Mouse (Mus musculus): ENCODE results near the gene Gm49380. TPM values are rescaled to one million over a fixed set of nuclear protein-coding genes. Genes with fewer than 3 reads are reported as not detected.

Gene Gm49380
- polyA plus RNA-seq, 1 experiment: 1.6 TPM

DNA sequence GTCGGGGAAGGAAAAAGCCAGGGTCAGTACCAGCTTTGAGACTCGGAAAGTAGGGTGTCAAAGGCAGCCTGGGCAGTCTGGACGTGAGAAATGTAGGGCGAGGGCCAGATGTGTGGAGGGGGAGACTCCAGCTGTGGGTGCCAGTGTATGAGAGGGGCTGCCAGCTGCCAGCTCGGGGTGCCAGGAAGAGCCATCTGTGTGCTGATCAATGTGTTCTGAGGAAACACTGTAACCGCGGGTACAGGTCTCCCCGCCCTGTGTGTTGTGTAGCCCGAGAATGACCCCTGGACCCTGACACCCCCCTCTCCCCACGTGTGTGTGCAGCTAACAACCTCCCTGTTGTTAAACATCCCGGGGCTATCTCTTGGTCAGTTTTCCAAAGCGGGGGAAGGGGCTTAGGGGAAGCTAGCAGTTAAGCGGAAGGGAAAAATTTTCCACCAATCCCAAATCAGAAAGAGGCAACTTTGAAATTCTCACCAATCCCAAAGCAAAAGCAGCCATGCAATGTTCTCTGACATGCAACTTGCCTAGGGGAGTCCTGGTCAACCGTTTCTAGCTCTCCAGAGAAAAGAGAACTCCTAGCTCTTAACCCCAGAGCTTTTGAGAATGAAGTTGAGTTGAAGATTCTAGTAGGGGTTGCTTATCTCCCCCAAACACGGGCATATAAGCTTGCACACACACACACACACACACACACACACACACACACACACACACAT is 45.9 kb downstream of the Gm49380 start:
- no peak for TF ChIP-seq POLR2A (IDR thresholded peaks at IDR 0.05; ENCODE audit: control insufficient read depth, low read depth, low read length)
- TF ChIP-seq CTCF (IDR thresholded peaks at IDR 0.05; ENCODE audit: control insufficient read depth, insufficient read depth, insufficient replicate concordance, low read depth, low read length): no peak
- Histone ChIP-seq H3K4me1 (ENCODE audit: control insufficient read depth, insufficient read depth, low read length) (peaks cover 7% of the 10 kb centered on the region), H3K27ac (ENCODE audit: control insufficient read depth, insufficient read depth, low read depth, low read length) (peak overlapping the region; percentile 82), H3K27me3 (ENCODE audit: control insufficient read depth, insufficient read depth, low read length) (no peaks in the 10 kb centered on the region), H3K4me3 (ENCODE audit: control insufficient read depth, low read depth, low read length) (peak overlapping the region; percentile 99), H3K36me3 (ENCODE audit: control insufficient read depth, insufficient read depth, low read length) (no peaks in the 10 kb centered on the region)

DNA sequence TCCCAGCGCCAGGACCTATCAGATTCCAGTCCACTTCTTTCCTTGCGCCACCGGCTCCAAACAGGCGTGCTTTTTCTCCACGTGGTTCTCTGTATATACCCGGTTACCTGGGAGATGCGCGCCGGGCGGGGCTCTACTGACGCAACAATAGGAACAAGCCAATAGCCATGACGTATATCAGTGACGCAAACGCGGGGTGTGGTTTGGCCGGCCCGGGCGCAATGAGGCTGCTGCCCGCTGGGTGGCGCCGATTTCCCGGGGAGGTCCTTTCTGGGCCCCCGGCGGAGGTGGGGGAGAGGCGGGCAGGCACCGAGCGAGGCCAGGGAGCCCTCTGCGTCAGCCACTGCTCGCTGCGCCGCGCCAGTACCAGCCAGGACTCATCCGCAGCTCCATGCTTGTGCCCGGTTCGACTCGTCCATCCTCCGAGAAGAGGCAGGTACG is 46.5 kb downstream of the Gm49380 start, which contains the start of gene Usp2:
Usp2 (plus strand) TSS at position 237 of the 441 bp plus-strand sequence.
- Histone ChIP-seq H3K36me3 (ENCODE audit: control insufficient read depth, insufficient read depth, low read length) (no peaks in the 10 kb centered on the region), H3K4me1 (ENCODE audit: control insufficient read depth, insufficient read depth, low read length) (peaks cover 5% of the 10 kb centered on the region), H3K4me3 (ENCODE audit: control insufficient read depth, low read depth, low read length) (peak within 1 kb of the TSS; percentile 99), H3K27me3 (ENCODE audit: control insufficient read depth, insufficient read depth, low read length) (no peaks in the 10 kb centered on the region), H3K27ac (ENCODE audit: control insufficient read depth, insufficient read depth, low read depth, low read length) (peak within 1 kb of the TSS; percentile 82)
- TF ChIP-seq POLR2A (IDR thresholded peaks at IDR 0.05; ENCODE audit: control insufficient read depth, low read depth, low read length) (peak; percentile 65; the same call in 1 of the 2 replicates), CTCF (IDR thresholded peaks at IDR 0.05; ENCODE audit: control insufficient read depth, insufficient read depth, insufficient replicate concordance, low read depth, low read length) (peak; percentile 80)

DNA sequence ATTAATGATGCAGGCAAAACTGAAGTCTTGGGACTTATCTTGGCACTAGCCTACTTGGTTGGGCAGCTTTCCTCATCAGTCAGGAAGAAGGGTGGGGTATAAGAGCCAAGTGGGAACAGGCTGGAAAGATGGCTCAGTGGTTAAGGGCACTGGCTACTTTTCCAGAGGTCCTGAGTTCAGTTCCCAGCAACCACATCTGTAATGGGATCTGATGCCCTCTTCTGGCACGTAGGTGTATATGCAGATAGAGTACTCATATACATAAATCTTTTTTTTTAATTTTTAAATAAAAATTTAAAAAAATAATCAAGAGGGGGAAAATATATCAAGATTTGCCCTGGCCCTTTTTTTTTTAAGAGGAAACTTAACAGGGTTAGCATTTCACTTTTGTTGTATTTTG is 48.1 kb downstream of the Gm49380 start:
- H3K27ac ChIP-seq (ENCODE audit: control insufficient read depth, insufficient read depth, low read depth, low read length): no peak overlapping the region

DNA sequence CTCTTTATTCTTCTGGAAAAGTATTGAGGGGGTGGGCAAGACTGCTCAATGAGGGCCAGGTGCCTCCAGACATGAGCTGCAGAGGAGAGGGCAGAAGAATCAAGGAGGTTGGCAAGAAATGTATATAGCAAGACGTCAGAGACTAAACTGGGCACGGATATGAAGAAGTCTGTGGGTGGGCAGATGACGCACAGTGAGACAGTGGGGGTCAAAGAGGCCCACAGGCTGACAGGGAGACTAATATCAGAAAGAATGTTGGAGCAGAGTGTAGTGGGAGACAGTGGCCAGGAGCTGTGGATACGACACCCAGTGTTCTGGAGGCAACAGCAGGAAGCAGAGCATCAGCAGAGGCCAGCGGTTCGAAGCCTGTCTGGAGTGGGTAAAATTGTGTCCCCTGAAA is 54.7 kb downstream of the Gm49380 start:
- Histone ChIP-seq H3K36me3 (ENCODE audit: control insufficient read depth, insufficient read depth, low read length) (no peaks in the 10 kb centered on the region), H3K4me3 (ENCODE audit: control insufficient read depth, low read depth, low read length) (no peak overlapping the region), H3K27ac (ENCODE audit: control insufficient read depth, insufficient read depth, low read depth, low read length) (no peak overlapping the region), H3K27me3 (ENCODE audit: control insufficient read depth, insufficient read depth, low read length) (no peaks in the 10 kb centered on the region), H3K4me1 (ENCODE audit: control insufficient read depth, insufficient read depth, low read length) (no peaks in the 10 kb centered on the region)
- TF ChIP-seq POLR2A (IDR thresholded peaks at IDR 0.05; ENCODE audit: control insufficient read depth, low read depth, low read length) (no peak), CTCF (IDR thresholded peaks at IDR 0.05; ENCODE audit: control insufficient read depth, insufficient read depth, insufficient replicate concordance, low read depth, low read length) (no peak)

More for the DNA sequence above, 48.1 kb downstream of the Gm49380 start:
- H3K36me3 ChIP-seq (ENCODE audit: control insufficient read depth, insufficient read depth, low read length): no peaks in the 10 kb centered on the region
- H3K27me3 ChIP-seq (ENCODE audit: control insufficient read depth, insufficient read depth, low read length): no peaks in the 10 kb centered on the region
- H3K4me1 ChIP-seq (ENCODE audit: control insufficient read depth, insufficient read depth, low read length): peaks cover 5% of the 10 kb centered on the region
- H3K4me3 ChIP-seq (ENCODE audit: control insufficient read depth, low read depth, low read length): peak overlapping the region; percentile 64; the same call in 1 of the 2 replicates
- TF ChIP-seq CTCF (IDR thresholded peaks at IDR 0.05; ENCODE audit: control insufficient read depth, insufficient read depth, insufficient replicate concordance, low read depth, low read length) (no peak), POLR2A (IDR thresholded peaks at IDR 0.05; ENCODE audit: control insufficient read depth, low read depth, low read length) (no peak)

DNA sequence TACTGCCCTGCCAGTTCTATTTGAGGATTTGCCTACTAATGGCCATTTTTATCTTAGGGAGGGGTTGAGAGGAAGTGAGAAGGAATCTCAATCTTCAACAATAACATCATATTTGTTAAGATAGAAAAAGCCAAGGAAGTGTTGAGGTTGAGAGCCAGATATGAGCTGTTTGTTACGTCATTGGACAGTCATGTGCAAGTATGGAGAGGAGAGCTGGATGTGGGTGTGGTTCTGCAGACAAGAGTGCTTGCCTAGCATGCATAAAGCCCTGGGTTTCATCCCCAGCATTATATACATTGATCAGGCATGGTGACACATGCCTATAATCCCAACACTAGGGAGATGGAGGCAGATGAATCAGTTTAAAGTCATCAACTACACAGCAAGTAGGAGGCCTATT is 59.4 kb downstream of the Gm49380 start:
- H3K27me3 ChIP-seq (ENCODE audit: control insufficient read depth, insufficient read depth, low read length): no peaks in the 10 kb centered on the region
- no peaks in the 10 kb centered on the region for H3K36me3 ChIP-seq (ENCODE audit: control insufficient read depth, insufficient read depth, low read length)
- H3K27ac ChIP-seq (ENCODE audit: control insufficient read depth, insufficient read depth, low read depth, low read length): no peak overlapping the region
- H3K4me3 ChIP-seq (ENCODE audit: control insufficient read depth, low read depth, low read length): no peak overlapping the region
- TF ChIP-seq POLR2A (IDR thresholded peaks at IDR 0.05; ENCODE audit: control insufficient read depth, low read depth, low read length) (no peak), CTCF (IDR thresholded peaks at IDR 0.05; ENCODE audit: control insufficient read depth, insufficient read depth, insufficient replicate concordance, low read depth, low read length) (no peak)
- H3K4me1 ChIP-seq (ENCODE audit: control insufficient read depth, insufficient read depth, low read length): no peaks in the 10 kb centered on the region

DNA sequence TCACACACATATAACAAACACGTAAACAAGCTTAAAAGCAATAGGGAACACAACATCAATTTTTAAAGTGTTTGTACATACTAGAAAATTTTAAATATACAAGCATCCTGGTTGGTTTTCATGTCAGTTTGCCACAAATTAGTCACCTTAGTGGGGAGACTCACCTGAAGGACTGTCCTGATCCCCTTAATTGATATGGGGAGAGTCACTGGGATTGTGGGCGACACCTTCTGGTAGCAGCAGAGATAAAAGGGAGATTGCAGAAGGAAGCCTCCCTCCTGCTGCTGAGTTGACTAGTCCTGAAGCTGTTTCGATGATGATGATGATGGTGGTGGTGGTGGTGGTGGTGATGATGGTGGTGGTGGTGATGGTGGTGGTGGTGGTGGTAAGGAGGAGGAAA is 60.4 kb downstream of the Gm49380 start:
- TF ChIP-seq CTCF (IDR thresholded peaks at IDR 0.05; ENCODE audit: control insufficient read depth, insufficient read depth, insufficient replicate concordance, low read depth, low read length) (no peak), POLR2A (IDR thresholded peaks at IDR 0.05; ENCODE audit: control insufficient read depth, low read depth, low read length) (no peak)
- no peak overlapping the region for H3K27ac ChIP-seq (ENCODE audit: control insufficient read depth, insufficient read depth, low read depth, low read length)
- no peaks in the 10 kb centered on the region for H3K4me1 ChIP-seq (ENCODE audit: control insufficient read depth, insufficient read depth, low read length)
- no peak overlapping the region for H3K4me3 ChIP-seq (ENCODE audit: control insufficient read depth, low read depth, low read length)
- no peaks in the 10 kb centered on the region for H3K36me3 ChIP-seq (ENCODE audit: control insufficient read depth, insufficient read depth, low read length)
- no peaks in the 10 kb centered on the region for H3K27me3 ChIP-seq (ENCODE audit: control insufficient read depth, insufficient read depth, low read length)

DNA sequence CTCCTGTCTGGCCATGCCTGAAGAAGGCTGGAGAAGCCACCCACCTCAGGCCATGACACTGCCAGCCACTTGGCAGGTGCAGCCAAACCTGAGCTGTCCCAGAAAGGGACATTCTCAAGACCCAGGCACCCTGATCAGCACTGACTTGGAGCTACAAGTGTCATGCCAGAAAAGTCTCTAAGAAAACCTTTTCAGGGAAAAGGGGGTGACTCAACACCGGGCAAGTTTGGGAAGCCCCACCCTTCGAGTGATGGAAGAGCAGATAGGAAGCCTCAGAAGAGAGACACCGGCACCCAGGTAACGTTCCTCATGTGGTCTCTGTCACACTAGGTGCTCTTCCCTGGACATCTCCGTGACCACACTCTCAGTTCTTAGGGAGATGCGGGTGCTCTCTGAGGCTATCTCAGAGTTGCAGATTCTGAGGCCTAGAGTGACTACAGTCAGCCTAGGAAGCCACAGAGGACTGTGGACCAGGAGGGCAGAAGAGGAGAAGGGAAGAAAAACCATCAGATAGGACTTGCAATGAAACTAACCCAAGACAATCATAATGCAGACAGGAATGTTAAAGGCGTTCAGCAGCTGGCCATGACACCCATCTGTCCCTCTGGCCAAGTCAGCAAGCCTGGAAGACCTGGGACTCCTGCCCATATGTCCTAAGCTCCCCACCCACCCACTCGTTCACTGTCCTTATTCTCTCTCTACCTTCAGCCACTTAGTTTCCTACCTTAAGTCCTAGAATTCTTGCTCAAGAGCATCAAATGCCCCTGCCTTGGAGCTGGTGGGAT is 63.7 kb downstream of the Gm49380 start:
- Histone ChIP-seq H3K36me3 (ENCODE audit: control insufficient read depth, insufficient read depth, low read length) (no peaks in the 10 kb centered on the region), H3K4me1 (ENCODE audit: control insufficient read depth, insufficient read depth, low read length) (no peaks in the 10 kb centered on the region), H3K4me3 (ENCODE audit: control insufficient read depth, low read depth, low read length) (no peak overlapping the region), H3K27ac (ENCODE audit: control insufficient read depth, insufficient read depth, low read depth, low read length) (no peak overlapping the region), H3K27me3 (ENCODE audit: control insufficient read depth, insufficient read depth, low read length) (no peaks in the 10 kb centered on the region)
- TF ChIP-seq POLR2A (IDR thresholded peaks at IDR 0.05; ENCODE audit: control insufficient read depth, low read depth, low read length) (no peak), CTCF (IDR thresholded peaks at IDR 0.05; ENCODE audit: control insufficient read depth, insufficient read depth, insufficient replicate concordance, low read depth, low read length) (no peak)

Data from testis, adult 2 months (tissue).